Mouse (Mus musculus) thymus, adult 2 months (tissue): ENCODE data around the gene Gm11127. TPM values are rescaled to one million over a fixed set of nuclear protein-coding genes. Genes with fewer than 3 reads are reported as not detected.

ENCODE experiments used
- DNase-seq: peaks from one replicate; pipeline ENCODE4 v3.0.0; 2021
- H3K27ac ChIP-seq: fragments of 200-500 bp; 2 replicates; pipeline ENCODE4 v1.5.1; 2012; ENCODE audit warnings: low read length, control low read depth; ENCODE audit not compliant: control insufficient read depth, insufficient read depth
- H3K27me3 ChIP-seq: fragments of 200-500 bp; 2 replicates; pipeline ENCODE4 v1.6.1; 2012; ENCODE audit warnings: mild to moderate bottlenecking, low read length, moderate library complexity, mixed read lengths; ENCODE audit not compliant: control insufficient read depth, insufficient read depth
- H3K36me3 ChIP-seq: fragments of 200-500 bp; 2 replicates; pipeline ENCODE4 v1.6.1; 2012; ENCODE audit warnings: mild to moderate bottlenecking, low read length, moderate library complexity; ENCODE audit not compliant: control insufficient read depth, insufficient read depth
- H3K4me1 ChIP-seq: fragments of 200-500 bp; replicated peaks from 2 replicates; pipeline ENCODE4 v1.6.1; 2012; ENCODE audit warnings: low read length; ENCODE audit not compliant: control insufficient read depth, insufficient read depth
- H3K4me3 ChIP-seq: fragments of 200-500 bp; 2 replicates; pipeline ENCODE4 v1.5.1; 2012; ENCODE audit warnings: mild to moderate bottlenecking, low read length, control low read depth, moderate library complexity; ENCODE audit not compliant: control insufficient read depth, insufficient read depth
- CTCF ChIP-seq: fragments of 200-500 bp; IDR thresholded peaks from 2 replicates; pipeline ENCODE4 v1.5.1; 2012; ENCODE audit warnings: mild to moderate bottlenecking, control low read depth, low read length, moderate library complexity, borderline replicate concordance; ENCODE audit not compliant: control insufficient read depth, poor library complexity, insufficient read depth; ENCODE audit errors: extremely low read depth
- POLR2A ChIP-seq: fragments of 200-500 bp; IDR thresholded peaks from 2 replicates; pipeline ENCODE4 v1.6.1; 2012; ENCODE audit warnings: mild to moderate bottlenecking, low read length, control low read depth, moderate library complexity; ENCODE audit not compliant: control insufficient read depth, poor library complexity, insufficient read depth; ENCODE audit errors: extremely low read depth
- WGBS: fragments of 180-500 bp; shearing (Covaris S2); methylation state at CpG from one replicate; pipeline ENCODE4 v1.1.7; 2018; 5-methylcytosine and 5-hydroxymethylcytosine counted together
- polyA plus RNA-seq: library from polyadenylated mRNA; depleted of rRNA; stranded (reverse); fragments of >200 nt; gene quantifications from 2 replicates; pipeline ENCODE4 v1.2.3, GENCODE M21; 2012

Gm11127 gene
- polyA plus RNA-seq, 1 experiment: 0.39 TPM

GRCm38 (mm10) chr17:36028879-36029619, 29.1 kb downstream of the Gm11127 start:
- WGBS: 97% methylated on average over 7 of the region's 7 CpGs
- TF ChIP-seq POLR2A (no peak), CTCF (no peak)

GRCm38 (mm10) chr17:36027663-36028062, 30.5 kb downstream of the Gm11127 start:
- no peak overlapping the region for H3K27ac ChIP-seq
- H3K36me3 ChIP-seq: no peaks in the 10 kb centered on the region
- WGBS: 96% methylated on average over 4 of the region's 4 CpGs
- DNase-seq: no peak
- TF ChIP-seq CTCF (no peak), POLR2A (no peak)
- H3K4me3 ChIP-seq: no peak overlapping the region
- no peaks in the 10 kb centered on the region for H3K27me3 ChIP-seq
- H3K4me1 ChIP-seq: peaks cover 26% of the 10 kb centered on the region

More at GRCm38 (mm10) chr17:36028879-36029619, 29.1 kb downstream of the Gm11127 start:
- no peak for DNase-seq
- Histone ChIP-seq H3K36me3 (no peaks in the 10 kb centered on the region), H3K27ac (no peak overlapping the region), H3K27me3 (no peaks in the 10 kb centered on the region), H3K4me1 (peaks cover 15% of the 10 kb centered on the region), H3K4me3 (no peak overlapping the region)

DNA sequence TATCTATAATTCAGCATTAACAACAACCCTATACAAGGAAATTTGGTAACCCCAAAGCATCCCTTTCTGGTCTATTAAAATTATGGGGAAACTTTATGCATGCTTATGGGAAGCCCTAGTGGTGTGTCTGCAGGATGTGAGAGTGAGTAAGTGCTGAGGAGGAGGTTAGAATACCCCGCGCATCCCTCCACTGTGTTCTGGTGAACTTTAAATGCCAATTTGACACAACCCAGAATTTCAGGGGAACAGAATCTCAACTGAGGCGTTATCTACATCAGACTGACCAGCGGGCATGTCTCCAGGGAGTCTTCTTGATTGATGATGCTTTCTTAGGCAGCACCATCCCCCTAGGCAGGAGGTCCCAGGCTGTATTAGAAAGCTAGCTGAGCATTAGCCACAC, 32.3 kb downstream of the Gm11127 start:
- 92% methylated on average over 4 of the region's 4 CpGs for WGBS
- H3K36me3 ChIP-seq: no peaks in the 10 kb centered on the region
- no peak overlapping the region for H3K27ac ChIP-seq

DNA sequence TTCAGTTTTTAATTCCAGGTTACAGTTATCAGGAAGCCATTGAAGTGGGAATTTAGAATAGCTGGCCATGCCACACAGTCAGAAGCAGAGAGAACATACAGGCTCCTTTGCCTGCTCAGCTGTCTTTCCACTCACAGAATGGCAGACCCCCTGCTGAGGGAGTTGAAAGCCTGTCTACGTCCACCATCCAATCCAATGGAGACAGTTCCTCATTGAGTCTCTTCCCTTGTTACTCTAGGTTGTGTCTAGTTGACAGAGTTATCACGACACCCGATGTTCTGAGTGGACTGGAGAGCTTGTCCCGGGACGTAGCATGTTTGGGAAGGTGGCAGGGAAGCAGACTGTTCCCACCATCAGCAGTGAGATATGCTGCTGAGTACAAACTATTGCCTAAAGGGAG, 33.0 kb downstream of the Gm11127 start:
- TF ChIP-seq CTCF: no peak
- no peak for TF ChIP-seq POLR2A
- Histone ChIP-seq H3K36me3 (no peaks in the 10 kb centered on the region), H3K27me3 (no peaks in the 10 kb centered on the region), H3K27ac (no peak overlapping the region), H3K4me3 (no peak overlapping the region), H3K4me1 (peaks cover 21% of the 10 kb centered on the region)
- no peak for DNase-seq
- 93% methylated on average over 5 of the region's 5 CpGs for WGBS

More for the DNA sequence above, 32.3 kb downstream of the Gm11127 start:
- TF ChIP-seq POLR2A (no peak), CTCF (no peak)
- no peaks in the 10 kb centered on the region for H3K27me3 ChIP-seq
- H3K4me1 ChIP-seq: peaks cover 28% of the 10 kb centered on the region
- DNase-seq: no peak
- no peak overlapping the region for H3K4me3 ChIP-seq

GRCm38 (mm10) chr17:36023710-36024654, 34.2 kb downstream of the Gm11127 start:
- H3K4me1 ChIP-seq: peaks cover 23% of the 10 kb centered on the region
- no peaks in the 10 kb centered on the region for H3K36me3 ChIP-seq
- peak overlapping the region; percentile 64 for H3K27ac ChIP-seq
- peak; percentile 46 for DNase-seq
- TF ChIP-seq CTCF (no peak), POLR2A (no peak)
- 71% methylated on average over 9 of the region's 9 CpGs for WGBS
- H3K27me3 ChIP-seq: no peaks in the 10 kb centered on the region
- no peak overlapping the region for H3K4me3 ChIP-seq

GRCm38 (mm10) chr17:36022922-36023321, 35.2 kb downstream of the Gm11127 start:
- no peaks in the 10 kb centered on the region for H3K27me3 ChIP-seq
- peak overlapping the region; percentile 50 for H3K27ac ChIP-seq
- H3K36me3 ChIP-seq: no peaks in the 10 kb centered on the region
- H3K4me3 ChIP-seq: no peak overlapping the region
- no peak for DNase-seq
- WGBS: 90% methylated on average over 6 of the region's 6 CpGs
- TF ChIP-seq POLR2A (no peak), CTCF (no peak)
- H3K4me1 ChIP-seq: peaks cover 25% of the 10 kb centered on the region
